Mouse (Mus musculus) limb, embryonic 15.5 days (tissue): ENCODE data around the gene Prkg1. TPM values are rescaled to one million over a fixed set of nuclear protein-coding genes. Genes with fewer than 3 reads are reported as not detected.

Experiments
- ATAC-seq: fragments of 200-750 bp; cut with Nextera tagmentation; 2 replicates; pipeline ENCODE4 v1.8.0; 2017; ENCODE audit warnings: low read depth, moderate TSS enrichment; ENCODE audit not compliant: insufficient number of reproducible peaks, low FRiP score, low TSS enrichment
- H3K27ac ChIP-seq: fragments of 300-500 bp; sonication (generic); 2 replicates; pipeline ENCODE4 v1.5.1; 2015; ENCODE audit warnings: moderate library complexity, mild to moderate bottlenecking, inconsistent platforms
- H3K27me3 ChIP-seq: fragments of 300-500 bp; sonication (generic); 2 replicates; pipeline ENCODE4 v1.6.1; 2015; ENCODE audit warnings: inconsistent platforms
- H3K36me3 ChIP-seq: fragments of 300-500 bp; sonication (generic); 2 replicates; pipeline ENCODE4 v1.6.1; 2015; ENCODE audit warnings: inconsistent platforms
- H3K4me1 ChIP-seq: fragments of 300-500 bp; sonication (generic); 2 replicates; pipeline ENCODE4 v1.6.1; 2015; ENCODE audit warnings: inconsistent platforms
- H3K4me2 ChIP-seq: fragments of 300-500 bp; sonication (generic); 2 replicates; pipeline ENCODE4 v1.6.1; 2015; ENCODE audit warnings: mild to moderate bottlenecking, inconsistent platforms
- H3K4me3 ChIP-seq: fragments of 300-500 bp; sonication (generic); 2 replicates; pipeline ENCODE4 v1.5.1; 2015; ENCODE audit warnings: mild to moderate bottlenecking, inconsistent platforms
- H3K9ac ChIP-seq: fragments of 300-500 bp; sonication (generic); 2 replicates; pipeline ENCODE4 v1.6.1; 2015; ENCODE audit warnings: inconsistent platforms
- H3K9me3 ChIP-seq: fragments of 300-500 bp; sonication (generic); 2 replicates; pipeline ENCODE4 v1.6.1; 2016; ENCODE audit warnings: inconsistent platforms
- WGBS: fragments of 180-500 bp; shearing (Covaris S2); methylation state at CpG from one replicate; pipeline ENCODE4 v1.1.7; 2015; 5-methylcytosine and 5-hydroxymethylcytosine counted together
- polyA plus RNA-seq: library from polyadenylated mRNA; unstranded; fragments of >200 nt; fragmentation: Nextera tagmentation; extraction: Ambion mirVana; gene quantifications from 2 replicates; pipeline ENCODE4 v1.2.1, GENCODE M21; 2015

The Prkg1 gene
- polyA plus RNA-seq, 1 experiment from 2014 or later = 6.6 TPM

DNA sequence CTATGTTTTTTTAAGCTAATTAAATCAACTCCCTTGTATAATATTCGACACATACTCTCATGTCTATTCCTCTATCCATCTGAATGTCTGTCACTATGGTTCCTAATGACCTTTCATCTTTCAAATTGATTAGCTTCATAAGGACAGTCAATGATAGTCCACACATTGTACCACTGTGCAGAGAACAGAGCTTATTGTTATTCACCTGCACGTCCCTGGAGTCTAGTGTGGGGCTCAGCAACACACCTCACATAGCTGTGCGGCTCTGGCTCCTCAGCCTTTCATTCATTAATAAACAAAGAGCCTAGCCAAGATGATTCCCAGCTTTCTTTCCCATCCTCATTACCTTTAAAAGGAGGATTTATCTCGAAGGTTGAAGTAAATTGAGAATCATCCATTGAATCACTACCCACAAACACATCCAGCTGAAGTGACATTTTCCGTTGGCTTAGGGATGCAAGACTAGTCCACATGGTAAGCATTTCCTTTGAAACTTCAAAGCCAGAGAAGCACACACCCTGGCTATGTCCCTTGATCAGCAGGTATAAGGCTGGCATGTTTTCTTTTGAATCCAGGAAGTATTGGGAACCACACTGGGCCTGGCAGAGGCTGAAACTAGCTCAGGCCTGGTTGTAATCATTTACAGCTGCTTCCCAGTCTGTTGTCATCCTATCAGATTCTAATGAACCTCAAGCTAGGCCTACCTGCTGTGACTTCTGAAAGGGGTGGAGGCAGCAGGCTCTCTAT is 426.3 kb downstream of the Prkg1 start:
- Histone ChIP-seq H3K36me3 (no peaks in the 10 kb centered on the region), H3K27me3 (no peaks in the 10 kb centered on the region), H3K9me3 (no peaks in the 10 kb centered on the region), H3K4me1 (no peaks in the 10 kb centered on the region), H3K9ac (no peak overlapping the region), H3K27ac (no peak overlapping the region), H3K4me2 (no peak overlapping the region), H3K4me3 (no peak overlapping the region)
- WGBS = 58% methylated on average over 5 of the region's 5 CpGs
- no peak for ATAC-seq

DNA sequence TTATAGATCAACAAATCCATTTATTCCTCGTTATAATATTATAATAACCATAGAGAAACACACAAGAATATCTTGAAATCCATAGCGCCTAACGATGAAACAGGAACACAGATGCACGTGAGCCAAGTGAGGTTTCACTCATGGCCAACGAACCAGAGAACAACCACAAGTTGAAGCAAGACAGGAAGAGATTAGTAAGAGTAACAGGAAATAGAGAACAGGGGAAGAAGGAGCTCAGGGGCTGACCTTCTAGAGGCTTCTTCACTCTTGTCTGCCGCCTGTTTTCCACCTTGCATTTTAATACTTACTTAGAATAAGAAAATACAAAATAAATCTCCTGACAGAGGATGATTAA is 427.0 kb downstream of the Prkg1 start:
- Histone ChIP-seq H3K4me3 (no peak overlapping the region), H3K9ac (no peak overlapping the region), H3K27ac (no peak overlapping the region), H3K9me3 (no peaks in the 10 kb centered on the region), H3K36me3 (no peaks in the 10 kb centered on the region), H3K27me3 (no peaks in the 10 kb centered on the region), H3K4me1 (no peaks in the 10 kb centered on the region), H3K4me2 (no peak overlapping the region)
- no peak for ATAC-seq
- 78% methylated on average over 6 of the region's 6 CpGs for WGBS

- no peaks in the 10 kb centered on the region for H3K36me3 ChIP-seq
- H3K4me3 ChIP-seq = no peak overlapping the region
- H3K9ac ChIP-seq = no peak overlapping the region
- H3K27ac ChIP-seq = no peak overlapping the region
- H3K4me1 ChIP-seq = no peaks in the 10 kb centered on the region
- 73% methylated on average over 8 of the region's 9 CpGs for WGBS
- ATAC-seq = no peak
- no peak overlapping the region for H3K4me2 ChIP-seq
- no peaks in the 10 kb centered on the region for H3K9me3 ChIP-seq
- H3K27me3 ChIP-seq = no peaks in the 10 kb centered on the region
Measured at GRCm38 (mm10) chr19:31337163-31337862, 427.5 kb downstream of the Prkg1 start.

- Histone ChIP-seq H3K4me1 (no peaks in the 10 kb centered on the region), H3K4me2 (no peak overlapping the region), H3K27ac (no peak overlapping the region), H3K4me3 (no peak overlapping the region), H3K9ac (no peak overlapping the region), H3K36me3 (no peaks in the 10 kb centered on the region), H3K9me3 (no peaks in the 10 kb centered on the region), H3K27me3 (no peaks in the 10 kb centered on the region)
- WGBS = 64% methylated on average over 3 of the region's 3 CpGs
- no peak for ATAC-seq
Measured at GRCm38 (mm10) chr19:31336381-31336780, 428.5 kb downstream of the Prkg1 start.

GRCm38 (mm10) chr19:31329893-31330292 is 434.9 kb downstream of the Prkg1 start:
- no peak for ATAC-seq
- Histone ChIP-seq H3K36me3 (no peaks in the 10 kb centered on the region), H3K4me1 (no peaks in the 10 kb centered on the region), H3K4me3 (no peak overlapping the region), H3K4me2 (no peak overlapping the region), H3K9me3 (no peaks in the 10 kb centered on the region), H3K9ac (no peak overlapping the region), H3K27ac (no peak overlapping the region), H3K27me3 (no peaks in the 10 kb centered on the region)
- WGBS = 17% methylated on average over 5 of the region's 5 CpGs

- 78% methylated on average over 3 of the region's 3 CpGs for WGBS
- Histone ChIP-seq H3K4me3 (no peak overlapping the region), H3K4me1 (no peaks in the 10 kb centered on the region), H3K9ac (no peak overlapping the region), H3K4me2 (no peak overlapping the region), H3K27ac (no peak overlapping the region), H3K36me3 (no peaks in the 10 kb centered on the region), H3K9me3 (no peaks in the 10 kb centered on the region), H3K27me3 (no peaks in the 10 kb centered on the region)
- ATAC-seq = no peak
Measured at GRCm38 (mm10) chr19:31304760-31305159, 460.1 kb downstream of the Prkg1 start.

DNA sequence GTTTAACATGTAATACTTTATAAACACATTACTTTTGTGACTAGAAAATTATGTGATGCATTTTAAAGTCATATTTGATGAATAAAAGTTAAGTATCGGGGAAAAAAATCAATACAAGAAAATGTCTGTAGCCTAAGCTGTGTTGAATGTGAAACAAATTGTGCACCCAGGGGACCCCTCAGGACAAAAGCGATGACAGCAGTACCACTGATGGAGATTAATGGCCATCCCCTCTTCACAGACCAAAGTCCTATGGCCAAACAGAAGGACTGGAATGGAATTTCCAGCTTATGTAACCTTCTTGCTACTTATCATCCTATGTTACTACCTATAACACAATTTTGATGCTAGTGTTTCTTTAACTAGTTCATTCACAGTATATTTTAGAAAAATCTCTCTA is 473.6 kb downstream of the Prkg1 start:
- no peak for ATAC-seq
- Histone ChIP-seq H3K4me2 (no peak overlapping the region), H3K9ac (no peak overlapping the region), H3K4me1 (no peaks in the 10 kb centered on the region), H3K27ac (no peak overlapping the region), H3K27me3 (no peaks in the 10 kb centered on the region), H3K4me3 (no peak overlapping the region), H3K9me3 (no peaks in the 10 kb centered on the region), H3K36me3 (no peaks in the 10 kb centered on the region)
- 78% methylated on average over 2 of the region's 2 CpGs for WGBS

GRCm38 (mm10) chr19:31284581-31284980 is 480.3 kb downstream of the Prkg1 start:
- Histone ChIP-seq H3K4me1 (no peaks in the 10 kb centered on the region), H3K4me2 (no peak overlapping the region), H3K36me3 (no peaks in the 10 kb centered on the region), H3K4me3 (no peak overlapping the region), H3K9me3 (no peaks in the 10 kb centered on the region), H3K27me3 (no peaks in the 10 kb centered on the region), H3K27ac (no peak overlapping the region), H3K9ac (no peak overlapping the region)
- no peak for ATAC-seq
- 24% methylated on average over 3 of the region's 3 CpGs for WGBS

- H3K9ac ChIP-seq = no peak overlapping the region
- H3K4me3 ChIP-seq = no peak overlapping the region
- no peak for ATAC-seq
- H3K27me3 ChIP-seq = no peaks in the 10 kb centered on the region
- no peaks in the 10 kb centered on the region for H3K36me3 ChIP-seq
- no peaks in the 10 kb centered on the region for H3K9me3 ChIP-seq
- no peak overlapping the region for H3K27ac ChIP-seq
- no peaks in the 10 kb centered on the region for H3K4me1 ChIP-seq
- no peak overlapping the region for H3K4me2 ChIP-seq
- 76% methylated on average over 7 of the region's 7 CpGs for WGBS
Measured at GRCm38 (mm10) chr19:31284126-31284525, 480.7 kb downstream of the Prkg1 start.

DNA sequence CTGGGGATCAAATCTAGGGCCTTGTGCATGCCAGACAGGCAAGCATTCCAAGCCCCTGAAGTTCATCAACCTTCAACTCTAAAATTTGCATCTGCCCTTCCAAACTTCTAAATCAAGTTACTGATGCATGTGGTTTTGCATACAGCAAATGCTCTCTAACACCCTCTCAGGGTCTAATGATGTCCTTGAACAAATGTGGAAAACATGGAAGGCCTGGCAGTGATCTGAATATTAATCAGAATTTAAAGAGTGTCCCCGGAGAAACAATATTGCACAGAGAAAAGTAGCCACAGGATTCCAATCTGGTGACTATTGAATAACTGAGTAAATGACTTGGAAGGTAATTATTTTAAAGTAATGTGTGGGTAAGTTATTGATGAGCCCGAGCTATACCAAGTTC is 481.2 kb downstream of the Prkg1 start:
- Histone ChIP-seq H3K36me3 (no peaks in the 10 kb centered on the region), H3K27me3 (no peaks in the 10 kb centered on the region), H3K4me2 (no peak overlapping the region), H3K9me3 (no peaks in the 10 kb centered on the region), H3K27ac (no peak overlapping the region), H3K9ac (no peak overlapping the region), H3K4me1 (no peaks in the 10 kb centered on the region), H3K4me3 (no peak overlapping the region)
- 70% methylated on average over 2 of the region's 2 CpGs for WGBS
- no peak for ATAC-seq

GRCm38 (mm10) chr19:31279797-31280486 is 484.9 kb downstream of the Prkg1 start:
- H3K27ac ChIP-seq = no peak overlapping the region
- H3K27me3 ChIP-seq = no peaks in the 10 kb centered on the region
- no peaks in the 10 kb centered on the region for H3K9me3 ChIP-seq
- WGBS = 78% methylated on average over 7 of the region's 7 CpGs
- H3K9ac ChIP-seq = no peak overlapping the region
- no peaks in the 10 kb centered on the region for H3K36me3 ChIP-seq
- ATAC-seq = no peak
- no peak overlapping the region for H3K4me3 ChIP-seq
- H3K4me2 ChIP-seq = no peak overlapping the region
- H3K4me1 ChIP-seq = no peaks in the 10 kb centered on the region

GRCm38 (mm10) chr19:31262438-31262837 is 502.4 kb downstream of the Prkg1 start:
- H3K9ac ChIP-seq = no peak overlapping the region
- ATAC-seq = no peak
- no peaks in the 10 kb centered on the region for H3K27me3 ChIP-seq
- no peaks in the 10 kb centered on the region for H3K9me3 ChIP-seq
- no peak overlapping the region for H3K27ac ChIP-seq
- no peak overlapping the region for H3K4me2 ChIP-seq
- 91% methylated on average over 1 of the region's 1 CpGs for whole genome bisulfite sequencing
- no peak overlapping the region for H3K4me3 ChIP-seq
- H3K4me1 ChIP-seq = no peaks in the 10 kb centered on the region
- no peaks in the 10 kb centered on the region for H3K36me3 ChIP-seq
